Mouse (Mus musculus) embryonic fibroblast, embryonic 13.5 days (primary cell): ENCODE data around the gene Fam20a. TPM values are rescaled to one million over a fixed set of nuclear protein-coding genes. Genes with fewer than 3 reads are reported as not detected.
A peak's percentile ranks its signal among the peaks of the same experiment; 100 is the strongest.

Source experiments
- H3K27ac ChIP-seq: 2 replicates; pipeline ENCODE4 v1.5.1; 2012; ENCODE audit warnings: low read length, control low read depth, inconsistent platforms; ENCODE audit not compliant: insufficient read depth
- H3K4me1 ChIP-seq: 2 replicates; pipeline ENCODE4 v1.6.1; 2011; ENCODE audit warnings: low read length; ENCODE audit not compliant: control insufficient read depth, insufficient read depth
- H3K4me3 ChIP-seq: 2 replicates; pipeline ENCODE4 v1.5.1; 2011; ENCODE audit warnings: mild to moderate bottlenecking, control low read depth, low read length; ENCODE audit not compliant: insufficient read depth
- CTCF ChIP-seq: IDR thresholded peaks from 2 replicates; pipeline ENCODE4 v1.5.1; 2011; ENCODE audit warnings: mild to moderate bottlenecking, control low read depth, low read length, moderate library complexity, borderline replicate concordance; ENCODE audit not compliant: insufficient read depth
- POLR2A ChIP-seq: IDR thresholded peaks from 2 replicates; pipeline ENCODE4 v1.6.1; 2011; ENCODE audit warnings: low read depth, mild to moderate bottlenecking, control low read depth, low read length, moderate library complexity
- polyA plus RNA-seq: library from polyadenylated mRNA; stranded (reverse); fragments of >200 nt; gene quantifications from 2 replicates; pipeline ENCODE4 v1.2.4, GENCODE M21; 2011; ENCODE audit warnings: low read depth; ENCODE audit not compliant: missing spikeins, insufficient read length

The Fam20a gene
- polyA plus RNA-seq, 1 experiment = 44.6 TPM

- no peak overlapping the region for H3K4me3 ChIP-seq
- TF ChIP-seq POLR2A (no peak), CTCF (no peak)
- peaks cover 2% of the 10 kb centered on the region for H3K4me1 ChIP-seq
- no peak overlapping the region for H3K27ac ChIP-seq
These were observed 18.2 kb downstream of the Fam20a start for GRCm38 (mm10) chr11:109703845-109704244.

- TF ChIP-seq CTCF (no peak), POLR2A (no peak)
These were observed 19.9 kb downstream of the Fam20a start for GRCm38 (mm10) chr11:109702031-109702815.

GRCm38 (mm10) chr11:109700761-109701160, 21.3 kb downstream of the Fam20a start:
- no peak overlapping the region for H3K27ac ChIP-seq
- no peak for TF ChIP-seq CTCF
- no peak for TF ChIP-seq POLR2A
- no peak overlapping the region for H3K4me3 ChIP-seq
- peaks cover 2% of the 10 kb centered on the region for H3K4me1 ChIP-seq

More at GRCm38 (mm10) chr11:109702031-109702815, 19.9 kb downstream of the Fam20a start:
- no peak overlapping the region for H3K4me3 ChIP-seq
- H3K4me1 ChIP-seq = peaks cover 2% of the 10 kb centered on the region
- no peak overlapping the region for H3K27ac ChIP-seq

- Histone ChIP-seq H3K4me1 (peaks cover 2% of the 10 kb centered on the region), H3K27ac (no peak overlapping the region), H3K4me3 (no peak overlapping the region)
- TF ChIP-seq POLR2A (no peak), CTCF (no peak)
These were observed 22.3 kb downstream of the Fam20a start for GRCm38 (mm10) chr11:109699784-109700183.

GRCm38 (mm10) chr11:109698740-109699139, 23.3 kb downstream of the Fam20a start:
- no peak overlapping the region for H3K4me3 ChIP-seq
- H3K4me1 ChIP-seq = no peaks in the 10 kb centered on the region
- no peak overlapping the region for H3K27ac ChIP-seq
- TF ChIP-seq POLR2A (no peak), CTCF (no peak)

- Histone ChIP-seq H3K4me1 (no peaks in the 10 kb centered on the region), H3K4me3 (no peak overlapping the region), H3K27ac (no peak overlapping the region)
- TF ChIP-seq POLR2A (no peak), CTCF (no peak)
These were observed 24.9 kb downstream of the Fam20a start for GRCm38 (mm10) chr11:109697089-109697643.

- no peak overlapping the region for H3K27ac ChIP-seq
- H3K4me3 ChIP-seq = no peak overlapping the region
- no peaks in the 10 kb centered on the region for H3K4me1 ChIP-seq
- no peak for TF ChIP-seq POLR2A
- no peak for TF ChIP-seq CTCF
These were observed 25.6 kb downstream of the Fam20a start for GRCm38 (mm10) chr11:109696519-109696918.

- no peak overlapping the region for H3K4me3 ChIP-seq
- no peak overlapping the region for H3K27ac ChIP-seq
- TF ChIP-seq CTCF (no peak), POLR2A (no peak)
- no peaks in the 10 kb centered on the region for H3K4me1 ChIP-seq
These were observed 29.3 kb downstream of the Fam20a start for GRCm38 (mm10) chr11:109692737-109693136.

GRCm38 (mm10) chr11:109689539-109689938, 32.5 kb downstream of the Fam20a start:
- no peak for TF ChIP-seq CTCF
- TF ChIP-seq POLR2A = no peak

GRCm38 (mm10) chr11:109682221-109682620, 39.9 kb downstream of the Fam20a start:
- Histone ChIP-seq H3K27ac (peak overlapping the region; percentile 18), H3K4me3 (no peak overlapping the region), H3K4me1 (peaks cover 7% of the 10 kb centered on the region; the same call in 1 of the 2 replicates)
- no peak for TF ChIP-seq CTCF
- TF ChIP-seq POLR2A = no peak

More at GRCm38 (mm10) chr11:109689539-109689938, 32.5 kb downstream of the Fam20a start:
- Histone ChIP-seq H3K4me1 (no peaks in the 10 kb centered on the region), H3K4me3 (no peak overlapping the region), H3K27ac (no peak overlapping the region)

- H3K4me1 ChIP-seq = peaks cover 7% of the 10 kb centered on the region; the same call in 1 of the 2 replicates
- H3K27ac ChIP-seq = peak overlapping the region; percentile 21; the same call in 1 of the 2 replicates
- TF ChIP-seq CTCF (no peak), POLR2A (no peak)
- H3K4me3 ChIP-seq = no peak overlapping the region
These were observed 40.5 kb downstream of the Fam20a start for GRCm38 (mm10) chr11:109681556-109681955.
